Mouse (Mus musculus) T-cell, adult 2 months (primary cell): Measurements from ENCODE around the gene Plpp1.

Source experiments
- DNase-seq: peaks from one replicate; pipeline ENCODE4 v3.0.0; 2022; ENCODE audit warnings: low spot score

Plpp1 gene

GRCm38 (mm10) chr13:112861825-112862306, 61.3 kb downstream of the Plpp1 start:
- DNase-seq, result no peak

GRCm38 (mm10) chr13:112862342-112862741, 61.8 kb downstream of the Plpp1 start:
- no peak for DNase-seq

GRCm38 (mm10) chr13:112862978-112863677, 62.5 kb downstream of the Plpp1 start:
- DNase-seq, result no peak

GRCm38 (mm10) chr13:112866782-112867181, 66.2 kb downstream of the Plpp1 start:
- DNase-seq, result no peak

- DNase-seq, result no peak
These were observed 66.8 kb downstream of the Plpp1 start for GRCm38 (mm10) chr13:112867381-112867780.

- no peak for DNase-seq
These were observed 69.6 kb downstream of the Plpp1 start for GRCm38 (mm10) chr13:112870039-112870690.

GRCm38 (mm10) chr13:112871500-112872266, 71.1 kb downstream of the Plpp1 start:
- DNase-seq, result no peak

- DNase-seq, result no peak
These were observed 86.6 kb downstream of the Plpp1 start for GRCm38 (mm10) chr13:112887234-112887633.

GRCm38 (mm10) chr13:112902176-112902575, 101.6 kb downstream of the Plpp1 start:
- no peak for DNase-seq

GRCm38 (mm10) chr13:112909663-112910062, 109.1 kb downstream of the Plpp1 start:
- DNase-seq, result peak; percentile 32

GRCm38 (mm10) chr13:112910434-112910833, 109.8 kb downstream of the Plpp1 start:
- DNase-seq, result no peak
